Mouse (Mus musculus): ENCODE measurements around the gene Sirt7. TPM values are rescaled to one million over a fixed set of nuclear protein-coding genes. Genes with fewer than 3 reads are reported as not detected.

Sirt7 gene
- total RNA-seq, 2 experiments from 2014 or later = 21.9 to 48.8 TPM

DNA sequence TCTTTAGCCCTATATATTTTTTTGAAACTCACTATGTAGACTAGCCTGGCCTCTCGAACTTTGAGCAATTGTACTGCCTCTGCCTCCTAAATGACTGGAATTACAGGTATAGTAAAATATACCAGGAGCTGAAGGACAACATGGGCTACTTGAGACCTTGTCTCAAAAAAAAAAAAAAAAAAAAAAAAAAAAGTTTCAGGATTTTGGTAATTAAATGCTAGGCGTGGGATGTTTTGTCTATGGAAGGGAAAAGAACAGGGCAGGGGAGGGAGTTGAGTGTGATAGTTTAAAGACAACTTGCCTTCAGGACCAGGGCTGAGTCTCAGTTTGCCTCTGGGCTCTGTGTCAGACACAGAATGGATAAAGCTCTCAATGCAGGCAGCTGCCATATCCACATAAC lies 50.0 kb downstream of the Sirt7 start:
- ATAC-seq (replicated peaks; ENCODE audit: low FRiP score, poor library complexity, severe bottlenecking) = no peak

DNA sequence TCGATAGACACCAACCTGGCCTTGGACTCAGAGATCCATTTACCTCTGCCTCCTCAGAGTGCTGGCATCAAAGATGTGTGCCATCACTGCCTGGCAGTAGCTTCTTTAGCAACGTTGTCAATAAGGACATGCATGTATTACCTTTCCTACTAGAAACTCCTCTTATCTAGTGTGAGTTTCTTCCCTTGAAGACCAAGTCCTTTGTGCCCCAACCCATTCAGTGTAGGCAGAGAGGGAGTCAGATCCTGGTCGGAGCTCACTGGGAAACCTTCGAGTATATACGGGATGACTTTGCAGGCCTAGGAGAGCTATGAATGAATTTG lies 50.8 kb downstream of the Sirt7 start:
- no peak for ATAC-seq (replicated peaks; ENCODE audit: low FRiP score, poor library complexity, severe bottlenecking)

DNA sequence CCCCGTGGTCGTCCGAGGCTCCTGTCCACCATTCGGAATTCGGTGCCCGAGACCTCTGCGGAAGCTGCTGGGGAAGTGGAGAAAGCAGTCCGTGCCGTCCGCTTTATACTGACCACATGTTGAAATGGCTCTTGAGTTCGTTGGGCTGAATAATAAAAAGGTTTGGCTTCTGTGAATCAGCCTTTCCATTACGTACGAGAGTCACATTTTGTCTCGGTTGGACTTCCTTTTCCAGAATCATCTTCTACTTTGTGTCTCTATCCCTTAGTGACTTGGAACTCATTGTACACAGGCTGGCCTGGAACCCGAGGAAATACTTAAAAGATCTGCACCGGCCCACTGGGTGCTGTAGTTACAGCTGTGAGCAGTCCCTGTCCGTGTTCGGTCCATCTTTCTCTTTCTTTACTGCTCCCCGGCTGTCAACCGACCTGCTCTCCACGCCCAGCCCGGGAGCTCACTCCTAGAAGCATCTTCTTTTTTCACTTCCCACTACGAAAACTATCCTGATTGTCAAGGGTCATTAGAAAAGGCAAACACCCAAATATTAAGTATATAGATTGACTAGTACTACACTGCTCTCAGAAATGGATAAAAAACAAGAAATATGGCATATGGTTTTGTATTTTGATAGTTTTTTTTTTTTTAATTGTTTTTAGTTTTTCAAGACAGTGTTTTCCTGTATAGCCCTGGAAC lies 51.3 kb downstream of the Sirt7 start:
- no peak for ATAC-seq (replicated peaks; ENCODE audit: low FRiP score, poor library complexity, severe bottlenecking)

DNA sequence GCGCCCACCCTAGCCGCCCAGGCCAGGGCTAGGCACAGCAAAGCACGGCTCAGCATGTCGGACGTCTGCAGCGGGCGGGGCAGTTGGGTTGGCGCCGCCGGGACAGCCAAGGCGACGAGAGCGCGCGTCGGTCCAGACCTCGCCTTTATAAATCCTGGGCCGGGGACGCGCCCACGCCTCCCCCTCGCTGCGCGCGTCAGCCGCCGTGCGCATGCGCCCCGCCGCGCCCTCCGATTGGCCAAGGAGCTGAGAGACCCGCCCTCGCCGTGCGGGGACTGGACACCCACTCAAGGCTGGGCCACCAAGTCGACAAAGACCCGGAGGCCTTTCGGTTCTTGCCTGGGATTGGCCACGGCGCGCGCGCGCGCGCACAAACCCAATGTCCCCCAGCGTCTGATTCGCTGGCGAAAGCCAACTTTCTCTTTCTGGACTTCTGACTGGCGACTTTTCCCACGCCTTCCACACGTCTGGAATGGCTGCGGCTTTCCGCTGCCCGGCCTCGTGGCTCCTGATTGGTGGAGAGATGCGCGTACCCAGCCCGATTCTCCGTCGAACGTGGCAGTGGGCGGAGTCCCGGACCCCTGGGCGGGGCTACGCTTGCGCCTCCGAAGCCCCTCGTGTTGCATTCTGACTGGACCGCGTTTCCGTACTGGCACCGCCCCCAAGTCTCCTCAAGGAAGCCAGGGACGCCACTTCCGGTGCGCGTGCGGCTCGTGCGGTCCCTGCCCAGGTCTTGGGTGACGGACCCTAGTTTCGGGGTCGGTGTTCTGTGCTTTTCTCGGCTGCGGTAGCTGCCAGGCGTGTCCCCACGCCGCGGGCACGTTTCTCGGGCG lies 52.1 kb downstream of the Sirt7 start, which contains the start of gene P4hb:
Gene P4hb (minus strand): TSS at position 502 of the 833 bp plus-strand sequence.
- ATAC-seq (replicated peaks; ENCODE audit: low FRiP score, poor library complexity, severe bottlenecking) = peak; percentile 87

DNA sequence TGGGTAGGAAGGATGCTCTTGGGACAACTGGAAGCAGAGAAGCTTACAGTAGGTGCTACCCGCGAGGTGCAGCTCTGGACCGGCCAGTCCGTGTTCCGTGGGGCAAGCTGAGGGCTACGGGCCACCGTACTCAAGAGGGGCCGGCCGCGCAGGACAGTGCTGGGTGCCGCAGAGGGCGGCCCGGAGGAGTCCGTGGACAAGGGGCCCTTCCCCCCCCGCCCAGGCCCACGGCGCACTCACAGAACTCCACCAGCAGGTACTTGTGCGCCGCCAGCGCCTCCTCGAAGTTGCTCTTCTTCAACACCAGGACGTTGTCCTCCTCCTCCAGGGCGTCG lies 52.7 kb downstream of the Sirt7 start:
- 0 out of 2 replicates have a peak, but pooled peaks have one; percentile 2 for ATAC-seq (replicated peaks; ENCODE audit: low FRiP score, poor library complexity, severe bottlenecking)

DNA sequence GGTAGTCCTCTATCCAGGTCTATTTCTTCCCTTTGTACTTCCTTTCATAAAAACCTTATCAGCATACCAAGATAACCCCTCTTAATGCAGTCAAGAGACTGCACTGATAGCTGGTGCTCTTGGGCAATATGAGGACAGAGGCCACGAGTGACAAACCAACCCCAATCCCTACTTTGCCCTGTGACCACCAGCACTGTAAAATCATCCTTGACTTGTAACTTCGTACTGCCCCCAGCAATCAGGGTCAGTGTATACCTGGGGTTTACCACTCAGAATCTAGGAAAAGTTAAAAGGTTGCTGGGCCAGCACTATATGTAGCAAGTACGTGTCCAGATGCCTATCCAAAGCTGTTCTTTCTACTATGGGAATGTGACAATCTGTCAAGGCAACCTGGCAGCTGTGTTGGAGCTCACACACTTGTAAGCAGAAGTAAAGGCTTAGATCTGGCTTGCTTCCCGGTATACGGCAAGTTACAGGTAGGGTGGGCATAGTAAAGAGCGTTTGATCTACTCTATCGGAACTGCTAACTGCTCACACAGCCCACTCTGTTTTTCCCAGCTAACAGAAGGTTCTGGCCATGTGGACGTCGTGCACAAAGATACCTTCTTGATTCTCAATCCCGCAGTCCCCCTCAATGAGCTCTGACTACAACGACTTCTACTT lies 53.2 kb downstream of the Sirt7 start:
- ATAC-seq (replicated peaks; ENCODE audit: low FRiP score, poor library complexity, severe bottlenecking) = no peak

DNA sequence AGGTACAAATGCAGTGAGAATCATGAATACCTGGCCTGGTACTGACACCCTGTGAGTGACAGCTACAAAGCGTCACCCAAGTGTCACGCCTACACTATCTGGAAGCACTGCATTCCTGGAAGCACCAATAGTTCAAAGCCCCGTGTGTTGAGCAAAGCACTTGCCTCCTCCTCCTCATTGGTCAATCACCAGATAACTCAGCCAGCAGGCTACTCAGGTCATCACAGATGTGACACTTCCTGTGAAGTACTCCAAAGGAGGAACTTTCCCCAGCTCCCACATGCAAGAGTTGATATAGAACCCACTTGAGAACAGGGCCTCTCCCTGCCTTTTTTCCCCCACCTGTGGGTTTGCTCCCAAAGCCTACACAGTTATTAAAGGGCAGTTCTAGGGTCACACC lies 53.9 kb downstream of the Sirt7 start:
- ATAC-seq (replicated peaks; ENCODE audit: low FRiP score, poor library complexity, severe bottlenecking) = no peak

Other genes starting within 250 kb of the Sirt7 start
Only the 30 nearest of the 33 such genes appear.
- gene Tspan10, start 182.6 kb downstream of the Sirt7 start, total RNA-seq (2015; ENCODE audit: low replicate concordance) = 1.3 TPM in 1 of 2 replicates, not detected in the other
- not detected in 2 replicates for gene Tspan10, start 182.6 kb downstream of the Sirt7 start, total RNA-seq (2017; ENCODE audit: low replicate concordance)
- not detected in 2 replicates for gene Pde6g, start 171.7 kb downstream of the Sirt7 start, total RNA-seq (2015; ENCODE audit: low replicate concordance)
- gene Pde6g, start 171.7 kb downstream of the Sirt7 start, total RNA-seq (2017; ENCODE audit: low replicate concordance) = not detected in 2 replicates
- 7.3 TPM in 1 of 2 replicates, not detected in the other for gene Oxld1, start 167.2 kb downstream of the Sirt7 start, total RNA-seq (2015; ENCODE audit: low replicate concordance)
- 6.1 and 6.9 TPM in 2 replicates for gene Oxld1, start 167.2 kb downstream of the Sirt7 start, total RNA-seq (2017; ENCODE audit: low replicate concordance)
- gene Ccdc137, start 167.1 kb downstream of the Sirt7 start, total RNA-seq (2015; ENCODE audit: low replicate concordance) = 1.5 and 2.1 TPM in 2 replicates
- gene Ccdc137, start 167.1 kb downstream of the Sirt7 start, total RNA-seq (2017; ENCODE audit: low replicate concordance) = 1.5 and 16.8 TPM in 2 replicates
- 4.2 and 5.9 TPM in 2 replicates for gene Arl16, start 157.6 kb downstream of the Sirt7 start, total RNA-seq (2015; ENCODE audit: low replicate concordance)
- gene Arl16, start 157.6 kb downstream of the Sirt7 start, total RNA-seq (2017; ENCODE audit: low replicate concordance) = 3.3 TPM in 1 of 2 replicates, not detected in the other
- gene Mrpl12, start 140.6 kb downstream of the Sirt7 start, total RNA-seq (2015; ENCODE audit: low replicate concordance) = 12.1 and 16.1 TPM in 2 replicates
- 12.1 and 15.6 TPM in 2 replicates for gene Mrpl12, start 140.6 kb downstream of the Sirt7 start, total RNA-seq (2017; ENCODE audit: low replicate concordance)
- gene Slc25a10, start 133.4 kb downstream of the Sirt7 start, total RNA-seq (2015; ENCODE audit: low replicate concordance) = 6.9 and 11.1 TPM in 2 replicates
- gene Slc25a10, start 133.4 kb downstream of the Sirt7 start, total RNA-seq (2017; ENCODE audit: low replicate concordance) = 4.7 and 6.0 TPM in 2 replicates
- not detected in 2 replicates for gene Gcgr, start 94.5 kb downstream of the Sirt7 start, total RNA-seq (2015; ENCODE audit: low replicate concordance)
- gene Gcgr, start 94.5 kb downstream of the Sirt7 start, total RNA-seq (2017; ENCODE audit: low replicate concordance) = not detected in 2 replicates
- 8.1 and 17.6 TPM in 2 replicates for gene Mcrip1, start 75.5 kb downstream of the Sirt7 start, total RNA-seq (2015; ENCODE audit: low replicate concordance)
- 3.2 and 9.6 TPM in 2 replicates for gene Mcrip1, start 75.5 kb downstream of the Sirt7 start, total RNA-seq (2017; ENCODE audit: low replicate concordance)
- not detected in 2 replicates for gene Ppp1r27, start 74.1 kb downstream of the Sirt7 start, total RNA-seq (2015; ENCODE audit: low replicate concordance)
- gene Ppp1r27, start 74.1 kb downstream of the Sirt7 start, total RNA-seq (2017; ENCODE audit: low replicate concordance) = not detected in 2 replicates
- 108 and 148 TPM in 2 replicates for gene P4hb, start 52.0 kb downstream of the Sirt7 start, total RNA-seq (2015; ENCODE audit: low replicate concordance)
- 136 and 145 TPM in 2 replicates for gene P4hb, start 52.0 kb downstream of the Sirt7 start, total RNA-seq (2017; ENCODE audit: low replicate concordance)
- 101 and 127 TPM in 2 replicates for gene Arhgdia, start 43.6 kb downstream of the Sirt7 start, total RNA-seq (2015; ENCODE audit: low replicate concordance)
- 35.7 and 38.1 TPM in 2 replicates for gene Arhgdia, start 43.6 kb downstream of the Sirt7 start, total RNA-seq (2017; ENCODE audit: low replicate concordance)
- gene Alyref, start 26.9 kb downstream of the Sirt7 start, total RNA-seq (2015; ENCODE audit: low replicate concordance) = 60.6 and 67.8 TPM in 2 replicates
- gene Alyref, start 26.9 kb downstream of the Sirt7 start, total RNA-seq (2017; ENCODE audit: low replicate concordance) = 86.1 and 86.4 TPM in 2 replicates
- 15.0 and 16.9 TPM in 2 replicates for gene Anapc11, start 26.8 kb downstream of the Sirt7 start, total RNA-seq (2015; ENCODE audit: low replicate concordance)
- gene Anapc11, start 26.8 kb downstream of the Sirt7 start, total RNA-seq (2017; ENCODE audit: low replicate concordance) = 0.56 and 6.5 TPM in 2 replicates
- not detected in 2 replicates for gene Npb, start 16.8 kb downstream of the Sirt7 start, total RNA-seq (2015; ENCODE audit: low replicate concordance)
- not detected in 2 replicates for gene Npb, start 16.8 kb downstream of the Sirt7 start, total RNA-seq (2017; ENCODE audit: low replicate concordance)
- gene Pcyt2, start 7.3 kb downstream of the Sirt7 start, total RNA-seq (2015; ENCODE audit: low replicate concordance) = 7.7 and 20.7 TPM in 2 replicates
- 19.8 and 39.8 TPM in 2 replicates for gene Pcyt2, start 7.3 kb downstream of the Sirt7 start, total RNA-seq (2017; ENCODE audit: low replicate concordance)
- 65.3 and 78.0 TPM in 2 replicates for gene Mafg, start 8.4 kb upstream of the Sirt7 start, total RNA-seq (2015; ENCODE audit: low replicate concordance)
- gene Mafg, start 8.4 kb upstream of the Sirt7 start, total RNA-seq (2017; ENCODE audit: low replicate concordance) = 137 and 154 TPM in 2 replicates
- gene Pycr1, start 18.5 kb upstream of the Sirt7 start, total RNA-seq (2015; ENCODE audit: low replicate concordance) = 2.3 TPM in 1 of 2 replicates, not detected in the other
- gene Pycr1, start 18.5 kb upstream of the Sirt7 start, total RNA-seq (2017; ENCODE audit: low replicate concordance) = not detected in 2 replicates
- gene Myadml2, start 22.9 kb upstream of the Sirt7 start, total RNA-seq (2015; ENCODE audit: low replicate concordance) = not detected in 2 replicates
- not detected in 2 replicates for gene Myadml2, start 22.9 kb upstream of the Sirt7 start, total RNA-seq (2017; ENCODE audit: low replicate concordance)
- gene Notum, start 35.9 kb upstream of the Sirt7 start, total RNA-seq (2015; ENCODE audit: low replicate concordance) = not detected in 2 replicates
- not detected in 2 replicates for gene Notum, start 35.9 kb upstream of the Sirt7 start, total RNA-seq (2017; ENCODE audit: low replicate concordance)
- 16.7 and 17.6 TPM in 2 replicates for gene Aspscr1, start 47.7 kb upstream of the Sirt7 start, total RNA-seq (2015; ENCODE audit: low replicate concordance)
- 10.7 and 15.9 TPM in 2 replicates for gene Aspscr1, start 47.7 kb upstream of the Sirt7 start, total RNA-seq (2017; ENCODE audit: low replicate concordance)
- 24.5 and 59.8 TPM in 2 replicates for gene Cenpx, start 88.5 kb upstream of the Sirt7 start, total RNA-seq (2015; ENCODE audit: low replicate concordance)
- gene Cenpx, start 88.5 kb upstream of the Sirt7 start, total RNA-seq (2017; ENCODE audit: low replicate concordance) = 2.2 and 10.8 TPM in 2 replicates
- gene Lrrc45, start 88.7 kb upstream of the Sirt7 start, total RNA-seq (2015; ENCODE audit: low replicate concordance) = 1.5 and 2.3 TPM in 2 replicates
- gene Lrrc45, start 88.7 kb upstream of the Sirt7 start, total RNA-seq (2017; ENCODE audit: low replicate concordance) = 3.7 and 7.0 TPM in 2 replicates
- gene Rac3, start 96.2 kb upstream of the Sirt7 start, total RNA-seq (2015; ENCODE audit: low replicate concordance) = 3.3 TPM in 1 of 2 replicates, not detected in the other
- not detected in 2 replicates for gene Rac3, start 96.2 kb upstream of the Sirt7 start, total RNA-seq (2017; ENCODE audit: low replicate concordance)
- gene Dcxr, start 102.0 kb upstream of the Sirt7 start, total RNA-seq (2015; ENCODE audit: low replicate concordance) = 6.1 and 6.5 TPM in 2 replicates
- gene Dcxr, start 102.0 kb upstream of the Sirt7 start, total RNA-seq (2017; ENCODE audit: low replicate concordance) = 1.9 and 3.1 TPM in 2 replicates
- 9.0 TPM in 1 of 2 replicates, not detected in the other for gene Cbr2, start 106.9 kb upstream of the Sirt7 start, total RNA-seq (2015; ENCODE audit: low replicate concordance)
- not detected in 2 replicates for gene Cbr2, start 106.9 kb upstream of the Sirt7 start, total RNA-seq (2017; ENCODE audit: low replicate concordance)
- gene Hmga1b, start 137.6 kb upstream of the Sirt7 start, total RNA-seq (2015; ENCODE audit: low replicate concordance) = 7.1 and 52.7 TPM in 2 replicates
- gene Hmga1b, start 137.6 kb upstream of the Sirt7 start, total RNA-seq (2017; ENCODE audit: low replicate concordance) = 0.77 and 7.7 TPM in 2 replicates
- gene Rfng, start 159.0 kb upstream of the Sirt7 start, total RNA-seq (2015; ENCODE audit: low replicate concordance) = 0.58 and 5.0 TPM in 2 replicates
- 0.60 and 1.3 TPM in 2 replicates for gene Rfng, start 159.0 kb upstream of the Sirt7 start, total RNA-seq (2017; ENCODE audit: low replicate concordance)
- 22.8 and 28.4 TPM in 2 replicates for gene Gps1, start 159.0 kb upstream of the Sirt7 start, total RNA-seq (2015; ENCODE audit: low replicate concordance)
- 16.2 and 18.1 TPM in 2 replicates for gene Gps1, start 159.0 kb upstream of the Sirt7 start, total RNA-seq (2017; ENCODE audit: low replicate concordance)
- gene Dus1l, start 171.2 kb upstream of the Sirt7 start, total RNA-seq (2015; ENCODE audit: low replicate concordance) = 10.0 and 12.5 TPM in 2 replicates
- gene Dus1l, start 171.2 kb upstream of the Sirt7 start, total RNA-seq (2017; ENCODE audit: low replicate concordance) = 6.4 and 8.5 TPM in 2 replicates